Mouse (Mus musculus): ENCODE data around the gene Shbg.

Shbg gene

DNA sequence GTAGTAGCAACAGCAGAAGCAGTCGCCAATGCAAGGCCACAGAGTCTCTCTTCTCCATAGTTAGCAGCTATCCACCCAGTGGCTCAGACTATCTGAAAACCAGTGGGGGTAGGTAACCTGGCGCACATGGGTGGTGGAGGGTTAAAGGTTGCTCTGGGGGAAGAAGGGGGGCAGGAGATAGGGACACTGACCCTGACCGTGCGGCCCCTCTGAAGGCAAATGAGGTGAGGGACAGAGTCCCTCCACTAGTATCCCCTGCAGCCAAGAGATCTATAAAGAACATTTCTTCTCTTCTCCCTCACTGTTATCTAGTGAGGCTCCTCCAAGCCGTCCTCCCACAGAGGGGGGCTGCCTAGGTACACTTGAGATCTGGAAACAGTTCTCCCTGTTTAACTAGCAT, at the start of gene Shbg:
Shbg (minus strand) TSS at position 101 of the 400 bp plus-strand sequence.
- WGBS: 82% methylated on average over 5 of the region's 5 CpGs

DNA sequence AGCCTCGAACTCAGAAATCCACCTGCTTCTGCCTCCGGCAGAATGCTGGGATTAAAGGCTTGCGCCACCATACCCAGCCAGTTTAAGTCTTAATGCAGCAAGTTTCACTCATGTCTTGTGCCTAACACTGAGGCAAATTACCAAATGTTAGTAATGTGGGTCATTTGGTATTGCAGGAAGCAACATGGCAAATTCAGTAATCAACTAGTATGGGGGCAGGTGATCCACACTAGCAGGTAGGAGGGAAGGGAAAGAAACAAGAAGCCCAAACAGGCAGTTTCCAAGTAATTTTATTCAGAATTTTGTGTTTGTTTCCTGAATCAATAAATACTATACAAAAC, 48.9 kb upstream of the Shbg start:
- WGBS: 78% methylated on average over 3 of the region's 3 CpGs

DNA sequence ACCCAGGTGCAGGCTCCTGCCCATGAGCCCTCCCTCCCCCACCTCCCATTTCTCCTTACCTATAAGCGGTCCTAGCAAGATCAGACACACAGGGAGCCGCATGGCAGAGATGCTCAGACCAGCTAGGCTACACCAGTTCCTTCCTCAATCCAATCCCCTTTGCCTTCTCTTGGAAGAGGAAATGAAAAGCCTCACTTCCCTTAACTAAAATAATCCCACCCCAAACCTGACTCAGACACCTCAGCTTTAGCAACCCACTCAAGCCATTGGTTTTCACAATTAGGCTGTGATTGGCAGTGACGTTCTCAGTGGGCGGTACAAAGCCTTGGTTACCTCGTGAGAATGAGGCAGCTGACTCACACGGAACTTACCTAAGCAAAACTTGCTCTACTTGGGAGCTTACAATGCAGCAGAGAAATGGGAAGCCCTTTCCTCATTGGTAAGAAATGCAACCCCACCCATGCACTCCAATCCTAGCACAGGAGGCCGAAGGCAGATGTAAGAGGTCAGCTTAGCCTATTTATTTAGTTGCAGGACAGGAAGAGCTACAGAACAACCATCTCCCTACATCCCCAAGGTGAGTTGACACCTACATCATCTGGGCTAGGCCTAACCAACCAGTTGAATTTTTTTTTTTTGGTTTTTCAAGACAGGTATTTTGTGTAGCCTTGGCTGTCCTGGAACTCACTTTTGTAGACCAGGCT, 48.4 kb upstream of the Shbg start, which contains the start of gene Cd68:
Cd68 (minus strand) TSS at position 193 of the 704 bp plus-strand sequence.
- 32% methylated on average over 7 of the region's 7 CpGs for WGBS

DNA sequence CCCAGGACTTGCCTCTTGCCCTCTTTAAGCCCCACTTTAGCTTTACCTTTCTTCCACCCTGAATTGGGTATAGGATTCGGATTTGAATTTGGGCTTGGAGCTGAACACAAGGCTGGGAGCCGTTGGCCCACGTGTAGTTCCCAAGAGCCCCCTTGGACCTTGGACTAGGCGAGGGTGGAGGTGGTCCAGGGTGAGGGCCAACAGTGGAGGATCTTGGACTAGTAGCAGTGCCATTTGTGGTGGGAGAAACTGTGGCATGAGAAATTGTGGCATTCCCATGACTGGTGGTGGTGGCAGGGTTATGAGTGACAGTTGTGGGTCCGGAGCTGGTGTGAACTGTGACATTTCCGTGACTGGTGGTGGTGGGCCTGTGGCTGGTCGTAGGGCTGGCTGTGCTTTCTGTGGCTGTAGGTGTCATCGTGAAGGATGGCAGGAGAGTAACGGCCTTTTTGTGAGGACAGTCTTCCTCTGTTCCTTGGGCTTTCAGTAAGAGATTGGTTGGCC, 47.8 kb upstream of the Shbg start:
- 62% methylated on average over 9 of the region's 9 CpGs for WGBS

DNA sequence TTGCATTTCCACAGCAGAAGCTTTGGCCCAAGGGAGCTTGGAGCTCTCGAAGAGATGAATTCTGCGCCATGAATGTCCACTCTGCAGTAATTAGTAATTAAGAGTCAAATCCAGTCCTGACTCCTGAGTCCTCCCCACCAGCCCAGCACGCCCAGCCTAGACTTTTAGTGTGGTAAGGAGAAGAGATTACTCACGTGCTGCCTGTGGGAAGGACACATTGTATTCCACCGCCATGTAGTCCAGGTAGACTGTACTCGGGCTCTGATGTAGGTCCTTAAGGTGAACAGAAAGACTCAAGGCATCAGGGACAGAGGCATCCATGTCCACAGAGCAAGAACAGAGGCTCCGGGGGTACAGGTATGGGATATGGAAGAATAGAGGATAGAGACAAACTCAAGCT, 47.1 kb upstream of the Shbg start:
- WGBS: 90% methylated on average over 7 of the region's 7 CpGs

DNA sequence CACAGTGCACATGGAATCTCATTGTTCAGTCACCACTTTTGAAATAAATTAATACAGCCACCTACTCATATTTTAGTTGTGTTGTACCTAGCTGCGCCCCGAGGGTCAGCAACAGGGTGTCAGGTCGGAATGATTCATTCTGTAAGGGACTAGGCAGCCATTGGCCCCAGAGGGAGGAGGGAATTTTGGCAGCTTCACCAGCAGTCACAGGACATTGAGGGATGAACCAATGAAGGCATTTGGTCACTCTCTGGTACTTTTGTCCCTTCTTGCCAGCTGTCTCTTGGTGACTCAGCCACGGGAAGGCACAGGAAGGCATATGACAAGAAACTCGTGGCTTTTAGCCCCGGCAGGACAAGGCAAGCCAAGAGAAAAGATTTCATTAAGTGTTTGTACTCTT, 46.1 kb upstream of the Shbg start:
- 67% methylated on average over 6 of the region's 6 CpGs for WGBS

DNA sequence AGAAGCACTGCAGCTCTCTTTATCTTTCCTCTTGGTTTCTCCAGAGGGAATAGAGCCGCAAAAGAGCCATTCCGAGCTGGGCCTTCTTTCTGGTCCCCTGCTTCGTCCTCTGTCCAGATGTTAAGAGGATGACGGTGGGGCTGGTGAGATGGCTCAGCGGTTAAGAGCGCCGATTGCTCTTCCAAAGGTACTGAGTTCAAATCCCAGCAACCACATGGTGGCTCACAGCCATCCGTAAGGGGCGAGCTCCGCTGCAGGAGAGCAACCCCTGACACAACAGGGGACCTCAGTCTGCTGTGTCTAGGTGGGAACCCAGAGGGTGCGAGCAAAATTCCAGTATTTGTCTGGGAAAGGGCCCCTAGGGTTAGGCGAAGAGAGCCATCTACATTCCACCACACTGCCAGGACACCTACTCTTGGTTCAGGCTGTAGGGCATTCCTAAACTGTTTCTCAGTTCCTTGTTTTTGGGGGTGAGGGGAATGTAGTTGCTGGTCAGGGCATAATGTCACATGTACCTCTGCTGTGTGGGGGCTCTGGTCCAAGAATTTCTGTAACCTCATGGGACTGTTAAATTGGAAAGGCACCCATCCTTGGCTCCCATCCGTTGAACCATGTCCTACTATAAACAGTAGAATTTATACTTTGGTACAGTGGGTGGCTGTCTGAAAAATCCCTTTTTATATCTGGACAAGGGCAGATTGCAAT, 45.4 kb upstream of the Shbg start:
- WGBS: 61% methylated on average over 13 of the region's 13 CpGs

DNA sequence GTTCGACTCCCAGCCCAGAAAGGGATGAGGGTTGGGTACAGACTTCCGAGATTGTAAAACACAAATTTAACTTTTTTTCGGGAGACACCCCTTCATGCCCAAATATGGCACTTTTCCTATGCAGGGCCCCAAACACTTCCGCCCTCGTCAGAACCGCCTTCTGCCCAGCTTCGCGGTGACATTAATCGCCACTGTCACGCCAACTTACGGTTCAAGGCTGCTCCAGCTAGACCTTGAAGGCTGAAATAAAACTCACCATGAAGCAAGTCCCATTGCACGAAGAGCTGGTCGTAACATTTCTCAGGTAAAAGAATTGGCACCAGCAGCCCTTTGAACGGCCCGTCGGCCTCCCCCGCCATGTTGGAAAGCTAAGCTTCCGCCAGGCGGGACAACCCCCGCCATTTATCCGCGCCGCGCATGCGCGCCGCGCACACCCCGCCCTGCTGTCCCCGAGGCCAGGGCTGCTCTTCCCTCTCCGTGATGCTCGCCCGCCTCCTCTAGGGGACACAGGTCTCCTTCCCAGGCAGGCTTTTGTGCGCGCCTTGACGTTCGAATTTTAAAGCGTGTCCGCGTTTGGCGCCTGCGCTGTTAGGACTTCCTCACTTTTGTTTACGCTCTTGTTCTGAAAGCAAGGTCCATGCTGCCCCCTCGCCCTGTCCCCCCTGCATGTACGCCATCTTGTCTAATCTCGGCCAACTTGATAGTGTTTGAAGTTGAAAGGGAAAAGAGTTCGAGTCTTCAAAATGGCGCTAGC, 44.7 kb upstream of the Shbg start, which contains the start of gene Mpdu1:
Mpdu1 (minus strand) TSS at position 430 of the 754 bp plus-strand sequence.
- under 1% methylated on average over 48 of the region's 48 CpGs for WGBS

DNA sequence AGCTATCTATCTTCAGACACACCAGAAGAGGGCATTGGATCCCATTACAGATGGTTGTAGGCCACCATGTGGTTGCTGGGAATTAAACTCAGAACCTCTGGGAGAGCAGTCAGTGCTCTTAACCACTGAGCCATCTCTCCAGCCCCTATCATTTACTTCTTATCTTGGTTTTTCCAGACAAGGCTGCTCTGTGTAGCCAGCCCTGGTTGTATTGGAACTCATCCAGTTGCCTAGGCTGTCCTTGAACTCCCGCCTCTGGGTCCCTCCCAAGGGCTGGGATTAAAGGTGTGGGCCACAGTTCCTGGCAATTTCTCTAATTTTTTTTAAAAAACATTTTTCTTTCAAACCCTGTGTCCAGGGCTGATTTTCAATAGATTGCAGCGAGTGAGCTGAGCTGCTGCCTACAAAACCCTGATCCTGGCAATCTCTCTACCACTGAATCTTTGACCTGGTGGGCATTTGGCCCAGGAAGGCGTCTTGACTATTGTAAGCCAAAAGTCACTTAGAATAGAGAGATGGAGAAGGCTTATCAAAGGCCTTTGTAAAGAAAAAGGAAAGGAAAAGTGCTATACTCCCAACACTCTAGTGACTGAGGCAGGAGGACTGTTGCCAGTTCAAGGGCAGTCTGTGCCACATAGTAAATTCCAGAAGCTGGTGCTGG, 43.6 kb upstream of the Shbg start:
- 73% methylated on average over 3 of the region's 3 CpGs for WGBS

DNA sequence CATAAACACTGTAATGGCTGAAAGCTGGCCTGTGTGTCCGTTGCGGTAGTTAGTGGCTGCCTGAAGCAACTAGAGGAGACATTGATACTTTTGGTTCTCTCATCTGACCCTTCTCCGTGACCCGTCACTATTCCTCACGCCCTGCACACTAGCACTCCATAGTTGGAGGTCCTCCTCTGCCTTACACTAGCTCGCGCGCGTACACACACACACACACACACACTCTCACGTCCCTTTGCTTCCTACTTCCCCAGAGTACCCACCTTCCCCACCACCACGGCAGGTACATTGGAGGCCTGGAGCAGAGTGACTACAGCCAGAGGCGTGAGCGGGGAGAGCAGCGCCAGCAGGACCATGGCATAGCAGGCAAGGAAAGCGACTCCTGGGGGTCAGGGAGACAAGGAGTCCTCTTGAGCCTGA, 39.8 kb upstream of the Shbg start:
- 81% methylated on average over 15 of the region's 15 CpGs for WGBS

DNA sequence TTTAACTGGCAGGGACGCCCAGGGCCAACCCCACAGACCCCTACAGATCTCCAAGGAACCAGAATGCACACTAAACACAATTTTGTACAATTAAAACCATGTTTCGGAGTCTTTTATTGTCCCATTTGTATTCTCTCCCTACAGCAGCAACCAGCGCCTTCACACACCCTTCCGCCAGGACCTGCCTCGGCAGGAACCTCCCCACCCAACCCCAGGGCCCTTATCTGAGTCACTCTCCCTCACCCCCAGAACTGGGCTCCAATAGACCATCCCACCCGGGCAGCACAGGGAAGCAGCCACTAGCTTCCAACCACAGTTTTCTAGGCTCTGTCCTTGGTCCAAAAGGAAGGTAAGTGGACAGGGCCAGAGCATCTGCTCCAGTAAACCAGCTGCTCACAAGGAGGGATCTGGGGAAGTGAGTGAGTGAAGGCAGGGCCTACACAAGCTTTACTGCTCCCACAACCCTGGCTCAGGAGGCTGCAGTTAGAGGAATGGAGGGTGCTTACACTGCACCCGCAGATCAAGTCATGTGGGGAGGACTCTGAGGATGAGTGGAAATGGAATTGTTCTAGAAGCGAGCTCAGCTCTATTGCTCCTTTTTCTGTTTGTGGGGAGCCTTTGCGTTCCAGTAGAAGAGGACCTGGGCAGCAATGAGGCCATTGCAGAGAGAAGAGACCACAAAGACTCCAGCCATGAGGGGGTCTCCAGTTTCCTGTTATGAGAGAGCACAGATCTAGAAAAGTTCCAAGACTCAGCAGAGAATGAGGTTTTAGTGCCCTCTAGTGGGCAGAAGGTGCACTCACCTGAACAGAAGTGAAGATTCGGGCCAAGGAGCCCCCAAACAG, 39.1 kb upstream of the Shbg start:
- WGBS: 75% methylated on average over 10 of the region's 10 CpGs

DNA sequence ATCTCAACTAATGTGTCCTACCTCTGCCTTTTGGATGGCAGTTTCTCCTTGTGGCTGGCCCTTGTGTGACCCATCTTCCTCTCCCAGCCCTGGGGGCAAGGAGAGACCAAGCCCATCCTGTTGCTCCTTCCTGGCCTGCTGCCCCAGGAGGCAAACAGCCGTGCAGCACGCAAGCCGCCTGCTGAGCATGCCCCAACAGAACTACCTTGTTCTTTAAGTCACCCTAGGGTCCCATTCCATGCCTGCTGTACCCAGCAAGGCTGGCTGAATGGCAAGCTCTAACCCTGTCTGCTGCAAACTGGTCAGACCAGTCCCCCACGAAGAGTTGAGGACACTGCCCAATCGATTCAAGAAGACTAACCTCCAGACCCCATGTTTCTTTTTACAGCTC, 38.4 kb upstream of the Shbg start:
- 76% methylated on average over 5 of the region's 5 CpGs for WGBS

DNA sequence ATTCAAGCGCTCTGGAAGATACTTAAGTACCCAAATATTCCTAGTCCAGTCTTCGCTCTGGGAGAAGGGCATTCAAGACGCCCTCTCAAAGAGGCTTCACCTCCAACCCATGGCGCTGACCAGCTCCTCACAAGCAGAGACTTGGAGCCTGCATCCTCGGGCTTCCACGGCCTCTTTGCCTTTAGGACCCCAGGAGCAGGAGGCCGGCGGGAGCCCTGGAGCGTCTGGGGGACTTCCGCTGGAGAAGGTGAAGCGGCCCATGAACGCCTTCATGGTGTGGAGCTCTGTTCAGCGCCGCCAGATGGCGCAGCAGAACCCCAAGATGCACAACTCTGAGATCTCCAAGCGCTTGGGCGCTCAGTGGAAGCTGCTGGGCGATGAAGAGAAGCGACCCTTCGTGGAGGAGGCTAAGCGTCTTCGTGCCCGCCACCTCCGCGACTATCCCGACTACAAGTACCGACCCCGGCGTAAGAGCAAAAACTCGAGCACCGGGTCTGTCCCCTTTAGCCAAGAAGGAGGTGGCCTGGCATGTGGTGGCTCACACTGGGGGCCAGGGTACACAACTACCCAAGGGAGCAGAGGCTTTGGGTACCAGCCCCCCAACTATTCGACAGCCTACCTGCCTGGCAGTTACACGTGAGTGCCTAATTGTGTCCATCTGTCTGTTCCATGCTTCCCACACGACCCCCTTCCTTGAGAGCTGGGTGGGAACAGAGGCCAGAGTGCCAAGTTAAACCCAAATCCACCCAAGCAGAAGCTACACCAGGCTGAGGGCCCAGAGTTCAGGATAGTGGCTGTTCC, 37.8 kb upstream of the Shbg start, which contains the start of gene Sox15:
Sox15 (plus strand) TSS at position 51 of the 801 bp plus-strand sequence.
- 21% methylated on average over 34 of the region's 34 CpGs for WGBS

DNA sequence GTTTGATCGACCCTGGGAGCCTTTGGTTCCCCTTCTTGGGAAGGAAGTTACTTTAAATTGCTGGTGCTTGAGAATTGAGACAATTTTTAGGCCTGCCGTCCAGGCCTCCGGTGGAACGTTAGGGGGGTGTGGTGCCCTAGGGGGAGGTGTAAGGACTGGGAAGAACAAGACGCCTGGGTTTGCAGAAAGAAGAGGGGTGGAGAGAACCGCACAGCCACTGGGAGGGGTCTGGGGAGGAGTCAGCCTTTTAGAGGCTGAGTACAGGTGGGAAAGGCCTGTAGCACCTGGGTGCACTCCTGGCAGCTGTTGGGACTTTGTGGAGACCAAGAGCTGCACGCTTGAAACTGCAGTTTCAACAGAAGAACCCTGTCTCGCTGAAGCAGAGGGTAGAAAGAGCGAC, 37.1 kb upstream of the Shbg start:
- WGBS: 42% methylated on average over 9 of the region's 9 CpGs

DNA sequence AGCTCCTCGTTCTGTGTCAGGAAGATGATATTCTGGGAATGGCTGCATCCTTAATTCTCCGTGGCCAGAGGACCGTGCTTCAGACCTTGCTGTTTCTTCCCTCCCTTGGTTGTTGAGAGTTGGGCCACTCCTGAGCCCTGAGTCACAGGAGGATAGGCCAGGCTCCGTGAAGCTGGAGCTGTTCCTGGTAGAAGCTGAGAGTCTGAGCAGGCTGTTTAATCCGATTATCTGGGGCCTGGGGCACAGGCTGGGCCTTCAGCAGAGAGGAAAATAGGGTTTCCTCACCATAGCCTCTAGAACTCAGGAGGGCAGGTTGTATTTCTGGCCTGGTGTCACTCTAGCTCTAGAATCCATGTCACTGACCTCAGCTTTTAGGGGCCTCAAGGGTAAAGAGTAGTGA, 35.7 kb upstream of the Shbg start:
- WGBS: 53% methylated on average over 5 of the region's 5 CpGs

DNA sequence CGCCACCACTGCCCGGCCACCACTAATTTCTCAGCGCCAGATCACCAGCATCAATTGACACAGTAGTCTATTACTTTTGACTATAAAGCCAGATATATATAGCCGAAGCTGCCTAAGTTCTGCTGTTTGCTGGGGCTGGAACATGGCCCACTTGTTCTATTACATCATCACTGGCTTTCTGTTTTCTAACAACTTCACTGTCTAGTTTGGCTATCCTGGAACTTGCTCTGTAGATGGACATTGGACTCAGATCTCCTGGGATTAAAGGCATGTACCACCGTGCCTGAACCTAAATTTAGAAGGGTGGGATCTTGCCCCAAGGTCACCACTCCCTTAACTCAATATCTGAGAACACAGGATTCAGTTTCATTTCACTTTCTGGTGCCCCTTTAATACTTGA, 28.2 kb upstream of the Shbg start:
- WGBS: 73% methylated on average over 5 of the region's 5 CpGs

DNA sequence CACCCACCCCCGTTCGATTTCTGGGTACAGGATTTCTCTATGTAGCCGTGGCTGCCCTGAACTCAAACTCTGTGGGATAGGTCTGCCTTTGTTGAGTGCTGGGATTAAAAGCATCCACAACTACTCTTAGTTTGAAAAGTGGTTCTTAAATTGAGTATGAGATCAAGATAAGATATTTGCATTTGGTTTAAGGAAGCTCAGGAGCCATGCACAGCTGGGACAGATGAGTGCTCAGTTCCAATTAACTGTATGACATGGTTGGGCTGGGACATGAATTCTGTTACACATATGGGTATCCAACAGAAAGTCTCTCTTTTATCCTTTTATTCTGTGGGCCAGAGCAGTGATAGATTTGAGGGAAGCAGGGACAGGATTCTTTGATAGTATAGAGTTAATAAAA, 17.8 kb upstream of the Shbg start:
- WGBS: 51% methylated on average over 3 of the region's 3 CpGs

DNA sequence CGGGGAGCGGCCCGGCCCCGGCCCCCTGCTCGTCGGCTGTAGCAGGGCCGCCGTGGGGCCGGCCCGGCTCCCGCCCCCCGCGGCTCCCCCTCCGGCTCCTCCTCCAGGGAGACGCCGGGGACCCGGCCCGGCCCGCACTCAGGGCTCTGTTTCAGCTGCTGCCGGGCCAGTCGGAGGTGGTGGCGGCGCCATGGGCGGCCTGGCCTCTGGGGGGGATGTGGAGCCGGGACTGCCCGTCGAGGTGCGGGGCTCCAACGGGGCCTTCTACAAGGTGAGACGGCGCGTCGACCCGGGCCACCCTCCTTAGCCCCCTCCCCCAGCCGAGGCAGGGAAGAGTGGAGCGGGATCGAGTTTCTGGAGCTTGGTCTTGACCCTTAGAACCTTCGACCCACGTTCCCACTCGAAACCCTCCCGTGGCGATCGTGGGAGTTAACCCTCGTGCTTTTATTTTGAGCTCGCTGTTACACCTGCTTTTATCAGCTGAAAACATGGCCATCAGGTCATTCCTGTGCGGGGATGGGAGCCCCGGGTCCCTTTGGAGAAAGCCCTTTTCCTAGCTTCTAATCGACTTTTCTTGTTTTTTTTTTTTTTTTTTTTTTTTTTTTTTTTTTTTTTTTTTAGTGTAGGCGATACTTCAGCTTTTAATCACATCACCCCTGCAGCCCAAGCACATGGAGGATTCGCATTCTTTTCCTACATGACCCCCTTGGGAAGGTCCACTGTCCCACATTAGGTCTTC, 15.6 kb upstream of the Shbg start:
- under 1% methylated on average over 48 of the region's 50 CpGs for WGBS

All from cerebral cortex, adult 2 months (tissue).